Comparison of ENCODE assay signal across 31 mouse cellular contexts in genomic region chr17:8621906-8622305, GRCm38 (mm10). TPM values are rescaled to one million over a fixed set of nuclear protein-coding genes. Genes with fewer than 3 reads are reported as not detected.
DNase-seq lines count a peak whose midpoint lies in the region; ATAC-seq and TF ChIP-seq lines count a peak whose summit lies in the region.
"Had no signal": no experiment of that assay in that cellular context is flagged by ENCODE, and none has a peak within 500 bp of the region (broad histone marks: within the 10 kb centered on the region; RNA-seq: fewer than 3 reads in every experiment).

No protein-coding gene starts in this region.

- H3K4me3 ChIP-seq in heart, embryonic 12.5 days, result no peak overlapping the region
- H3K4me3 ChIP-seq in kidney, postnatal 0 days (replicated peaks; ENCODE audit: low read depth, low read length), result no peak overlapping the region
- no peak overlapping the region for H3K4me3 ChIP-seq in neural tube, embryonic 12.5 days
- no peak overlapping the region for H3K4me3 ChIP-seq in limb, embryonic 13.5 days
- H3K4me3 ChIP-seq: embryonic facial prominence, embryonic 12.5 days; erythroblast, embryonic 14.5 days; forebrain, embryonic 12.5 days; heart, embryonic 13.5 days; hindbrain, embryonic 13.5 days; liver, embryonic 13.5 days; megakaryocyte, embryonic 14.5 days; midbrain, embryonic 15.5 days had no signal

- H3K4me2 ChIP-seq in heart, embryonic 12.5 days, result no peak overlapping the region
- H3K4me2 ChIP-seq in kidney, postnatal 0 days (ENCODE audit: low read length), result no peak overlapping the region
- H3K4me2 ChIP-seq in neural tube, embryonic 12.5 days (replicated peaks), result peak overlapping the region; percentile 19; the same call in 1 of the 2 replicates
- H3K4me2 ChIP-seq in limb, embryonic 13.5 days (replicated peaks), result 0 out of 2 replicates have a peak overlapping the region, but pooled peaks have one; percentile 0
- H3K4me2 ChIP-seq: embryonic facial prominence, embryonic 12.5 days; forebrain, embryonic 12.5 days; heart, embryonic 13.5 days; hindbrain, embryonic 13.5 days; liver, embryonic 13.5 days; midbrain, embryonic 15.5 days had no signal

- peaks cover 36% of the 10 kb centered on the region for H3K27me3 ChIP-seq in heart, embryonic 12.5 days (replicated peaks)
- H3K27me3 ChIP-seq in kidney, postnatal 0 days (ENCODE audit: insufficient read depth, low read length), result no peaks in the 10 kb centered on the region
- H3K27me3 ChIP-seq in neural tube, embryonic 12.5 days (replicated peaks), result 0 out of 2 replicates have a peak, but pooled peaks cover 3% of the 10 kb centered on the region
- H3K27me3 ChIP-seq in limb, embryonic 13.5 days, result no peaks in the 10 kb centered on the region
- H3K27me3 ChIP-seq: CH12.LX; embryonic facial prominence, embryonic 12.5 days; forebrain, embryonic 12.5 days; liver, embryonic 13.5 days; midbrain, embryonic 15.5 days had no signal

- no peaks in the 10 kb centered on the region for H3K9me3 ChIP-seq in heart, embryonic 12.5 days (replicated peaks)
- H3K9me3 ChIP-seq in kidney, postnatal 0 days (replicated peaks; ENCODE audit: low read length), result no peaks in the 10 kb centered on the region
- H3K9me3 ChIP-seq in neural tube, embryonic 12.5 days, result no peaks in the 10 kb centered on the region
- no peaks in the 10 kb centered on the region for H3K9me3 ChIP-seq in limb, embryonic 13.5 days
- H3K9me3 ChIP-seq: embryonic facial prominence, embryonic 12.5 days; forebrain, embryonic 12.5 days; G1E; heart, embryonic 13.5 days; hindbrain, embryonic 13.5 days; liver, embryonic 13.5 days; megakaryocyte, embryonic 14.5 days; midbrain, embryonic 15.5 days had no signal

- H3K36me3 ChIP-seq in heart, embryonic 12.5 days, result no peaks in the 10 kb centered on the region
- H3K36me3 ChIP-seq in kidney, postnatal 0 days (ENCODE audit: insufficient read depth, low read length), result no peaks in the 10 kb centered on the region
- H3K36me3 ChIP-seq in neural tube, embryonic 12.5 days, result no peaks in the 10 kb centered on the region
- no peaks in the 10 kb centered on the region for H3K36me3 ChIP-seq in limb, embryonic 13.5 days
- H3K36me3 ChIP-seq: embryonic facial prominence, embryonic 12.5 days; forebrain, embryonic 12.5 days; G1E; heart, embryonic 13.5 days; hindbrain, embryonic 13.5 days; liver, embryonic 13.5 days; midbrain, embryonic 15.5 days had no signal

- no peak for TF ChIP-seq CTCF in kidney, postnatal 0 days (IDR thresholded peaks at IDR 0.05; ENCODE audit: low read depth)

- WGBS in heart, embryonic 12.5 days, result 63% methylated on average over 6 of the region's 6 CpGs
- 20% methylated on average over 6 of the region's 6 CpGs for WGBS in kidney, postnatal 0 days
- WGBS in neural tube, embryonic 12.5 days, result 17% methylated on average over 6 of the region's 6 CpGs
- WGBS in limb, embryonic 13.5 days, result 40% methylated on average over 6 of the region's 6 CpGs

- H3K9ac ChIP-seq in heart, embryonic 12.5 days, result no peak overlapping the region
- no peak overlapping the region for H3K9ac ChIP-seq in kidney, postnatal 0 days (ENCODE audit: low read depth, low read length)
- no peak overlapping the region for H3K9ac ChIP-seq in neural tube, embryonic 12.5 days
- no peak overlapping the region for H3K9ac ChIP-seq in limb, embryonic 13.5 days
- H3K9ac ChIP-seq: embryonic facial prominence, embryonic 12.5 days; forebrain, embryonic 12.5 days; heart, embryonic 13.5 days; hindbrain, embryonic 13.5 days; liver, embryonic 13.5 days; midbrain, embryonic 15.5 days had no signal

- no peak overlapping the region for H3K27ac ChIP-seq in heart, embryonic 12.5 days (ENCODE audit: poor library complexity, severe bottlenecking)
- H3K27ac ChIP-seq in kidney, postnatal 0 days, result no peak overlapping the region
- no peak overlapping the region for H3K27ac ChIP-seq in neural tube, embryonic 12.5 days
- no peak overlapping the region for H3K27ac ChIP-seq in limb, embryonic 13.5 days
- H3K27ac ChIP-seq: embryonic facial prominence, embryonic 12.5 days; forebrain, embryonic 12.5 days; heart, embryonic 13.5 days; hindbrain, embryonic 13.5 days; liver, embryonic 13.5 days; midbrain, embryonic 15.5 days had no signal

- no peaks in the 10 kb centered on the region for H3K4me1 ChIP-seq in heart, embryonic 12.5 days (replicated peaks)
- H3K4me1 ChIP-seq in kidney, postnatal 0 days (replicated peaks; ENCODE audit: insufficient read depth, low read length), result 0 out of 2 replicates have a peak, but pooled peaks cover 4% of the 10 kb centered on the region
- peaks cover 13% of the 10 kb centered on the region for H3K4me1 ChIP-seq in neural tube, embryonic 12.5 days
- H3K4me1 ChIP-seq in limb, embryonic 13.5 days, result peaks cover 23% of the 10 kb centered on the region
- H3K4me1 ChIP-seq: embryonic facial prominence, embryonic 12.5 days; heart, embryonic 13.5 days; liver, embryonic 13.5 days; megakaryocyte, embryonic 14.5 days had no signal

- DNase-seq in heart, adult 11 months, result peak; percentile 90
- peak; percentile 19 for DNase-seq in kidney, postnatal 0 days (ENCODE audit: low spot score)
- DNase-seq in kidney, adult 18-20 months, result no peak
- no peak for DNase-seq in neural tube, embryonic 10.5 days (ENCODE audit: extremely low spot score, low spot score)
- DNase-seq: adrenal gland, postnatal 36 days; B cell, adult 2 months; cerebellum, adult 11 months; kidney, postnatal 36 days; layer of hippocampus, adult 9-11 months; liver, embryonic 13.5 days; lung, adult 2 months; lung, postnatal 14 days had no signal

- ATAC-seq in heart, embryonic 12.5 days (ENCODE audit: insufficient number of reproducible peaks, low FRiP score), result no peak
- ATAC-seq in kidney, postnatal 0 days (replicated peaks; ENCODE audit: low FRiP score, low read depth), result no peak
- no peak for ATAC-seq in neural tube, embryonic 12.5 days (ENCODE audit: low FRiP score, low read depth)
- peak; percentile 15; the same call in 1 of the 2 replicates for ATAC-seq in limb, embryonic 13.5 days (ENCODE audit: low FRiP score, low read depth)
- ATAC-seq: inflammation-experienced regulatory T-cells, adult 6 months; midbrain, embryonic 15.5 days; Patski had no signal

RNA-seq across cellular contexts. Expression of gene Gm17087, which starts 55.2 kb away (rescaled TPM):
- polyA plus RNA-seq in heart, embryonic 12.5 days (2016; fragmentation: Nextera tagmentation; extraction: Ambion mirVana), result not detected in 2 replicates
- 0.13 TPM in 1 of 2 replicates, not detected in the other for polyA plus RNA-seq in kidney, postnatal 0 days (2015; fragmentation: Nextera tagmentation; extraction: Ambion mirVana)
- polyA plus RNA-seq in neural tube, embryonic 12.5 days (2016; fragmentation: Nextera tagmentation; extraction: Ambion mirVana), result not detected in 2 replicates
- polyA plus RNA-seq in limb, embryonic 13.5 days (2015; fragmentation: Nextera tagmentation; extraction: Ambion mirVana), result not detected in 2 replicates
- polyA plus RNA-seq: embryonic facial prominence, embryonic 12.5 days; erythroblast, embryonic 14.5 days; forebrain, embryonic 12.5 days; G1E; heart, embryonic 13.5 days; hindbrain, embryonic 13.5 days; limb, embryonic 14.5 days; liver, embryonic 13.5 days; lung, adult 2 months; midbrain, embryonic 15.5 days; neural tube, embryonic 14.5 days; small intestine, adult 2 months; stomach, embryonic 16.5 days; thymus, postnatal 0 days had no signal

Comparison
In these comparisons a context has a peak if more than half of its experiments do, and no peak if none do; other contexts are left out.
1. DNase-seq: peak in heart, adult 11 months (single experiment) and kidney, postnatal 0 days (single experiment); none in kidney, adult 18-20 months (single experiment) and neural tube, embryonic 10.5 days (single experiment).
2. H3K4me2 ChIP-seq: peak in neural tube, embryonic 12.5 days (single experiment) and limb, embryonic 13.5 days (single experiment); none in heart, embryonic 12.5 days (single experiment) and kidney, postnatal 0 days (single experiment).